Mouse (Mus musculus) gastrocnemius, postnatal 36 days (tissue): ENCODE results near the gene Krt26. TPM values are rescaled to one million over a fixed set of nuclear protein-coding genes. Genes with fewer than 3 reads are reported as not detected.

Experiments
- DNase-seq, 2 experiments: peaks; one replicate each; pipeline ENCODE4 v3.0.0; 2022
- intact Hi-C: fragments of 180-260 bp; cut with DNase I; formaldehyde crosslinking; loops from one replicate; pipeline ENCODE4 v1.15.1; 2025
- long read RNA-seq, 2 experiments: library from polyadenylated mRNA; stranded (forward); transcript quantifications; one replicate each; pipeline ENCODE4 v2.0.0; 2021
- total RNA-seq, 2 experiments: library from RNA; stranded (reverse); gene quantifications; 2 replicates each; pipeline ENCODE4 v1.2.3; 2021

Krt26 gene
- total RNA-seq = not detected
- long read RNA-seq, experiment 1 = 0 reads
- long read RNA-seq, experiment 2 = 0 reads

DNA sequence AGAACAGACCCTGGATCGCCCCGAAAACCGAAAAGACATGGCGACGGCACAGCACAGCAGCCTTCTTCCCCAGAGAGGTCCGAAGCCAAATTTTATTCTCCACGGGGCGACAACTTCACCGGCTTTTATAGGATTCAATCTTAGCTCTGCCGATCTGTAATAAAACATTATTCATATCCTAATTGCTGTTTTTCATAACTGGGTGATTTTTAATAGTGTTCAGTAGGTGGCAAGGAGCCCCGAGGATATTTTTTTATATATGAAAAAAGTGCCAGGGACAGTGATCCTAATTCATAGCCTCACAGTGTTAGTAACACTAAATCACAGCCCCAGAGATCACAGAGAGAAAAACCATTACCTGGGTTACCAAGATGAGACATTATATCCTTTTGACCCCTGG is at the start of gene Krt26:
Gene Krt26, minus strand, starts transcription at position 101 of the 400 bp plus-strand sequence.
- no peak for DNase-seq
- intact Hi-C loops = no loop called here

DNA sequence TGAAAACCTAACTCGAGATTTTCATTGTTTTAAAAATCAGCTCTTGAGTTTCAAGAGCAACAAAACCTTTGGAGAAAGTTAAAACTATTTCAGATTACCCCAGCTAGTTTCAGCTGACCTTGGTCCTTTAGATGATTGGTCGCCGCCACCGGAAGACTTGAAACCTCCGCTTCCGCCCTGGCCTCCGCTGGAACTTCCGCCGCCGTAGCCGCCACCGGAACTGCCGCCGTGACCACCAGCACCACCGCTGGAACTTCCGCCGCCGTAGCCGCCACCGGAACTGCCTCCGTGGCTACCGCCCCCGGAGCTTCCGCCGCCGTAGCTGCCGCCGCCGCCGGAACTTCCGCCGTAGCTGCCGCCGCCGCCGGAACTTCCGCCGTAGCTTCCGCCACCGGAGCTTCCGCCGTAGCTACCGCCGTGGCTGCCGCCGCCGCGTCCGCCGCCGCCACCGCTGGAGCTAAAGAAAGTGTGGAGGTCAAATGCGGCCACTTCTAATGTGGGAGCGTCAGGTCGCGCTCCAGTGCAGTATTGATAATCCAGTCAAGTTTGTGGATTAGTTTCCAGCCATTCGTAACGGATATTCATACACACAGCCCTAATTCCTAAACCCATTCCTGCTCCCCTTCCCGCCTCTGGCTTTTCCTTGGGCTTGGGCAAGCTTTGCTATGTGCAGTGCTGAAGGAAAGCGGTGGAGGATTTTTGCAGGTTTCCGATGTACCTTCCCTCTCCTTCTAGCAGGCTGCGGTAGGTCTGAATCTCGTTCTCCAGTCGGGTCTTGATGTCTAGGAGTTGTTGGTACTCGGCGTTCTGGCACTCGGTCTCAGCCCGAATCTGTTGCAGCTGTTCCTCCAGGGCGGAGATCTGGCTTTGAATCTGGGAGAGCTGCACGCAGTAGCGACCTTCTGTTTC is 48.3 kb upstream of the Krt26 start:
- intact Hi-C loops = loop anchor here (10.0 kb wide), 1 partner anchor 189 kb away; no protein-coding TSS in a partner anchor
- peak; percentile 83 to 89 for DNase-seq

DNA sequence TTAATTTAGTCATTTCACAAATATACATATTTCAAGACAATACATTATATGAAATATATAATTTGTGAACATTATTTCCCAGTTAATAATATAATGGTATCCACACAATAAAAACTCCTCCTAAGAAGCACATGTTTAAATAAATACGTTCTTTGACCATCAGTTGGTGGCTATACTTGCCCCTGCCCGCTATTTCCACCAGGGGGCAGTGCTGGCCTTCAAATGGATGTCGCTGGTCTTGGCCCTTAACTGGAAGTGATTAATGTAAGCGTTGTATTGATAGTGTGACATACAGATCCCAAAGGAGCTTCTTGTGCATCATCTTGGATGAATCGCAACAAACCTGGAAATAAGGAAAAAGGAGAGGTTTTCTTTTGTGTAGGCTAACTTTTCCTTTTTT is 41.8 kb upstream of the Krt26 start:
- DNase-seq = peak; percentile 51 to 60
- intact Hi-C loops = loop anchor here (10.0 kb wide), 1 partner anchor 905 kb away; no protein-coding TSS in a partner anchor

DNA sequence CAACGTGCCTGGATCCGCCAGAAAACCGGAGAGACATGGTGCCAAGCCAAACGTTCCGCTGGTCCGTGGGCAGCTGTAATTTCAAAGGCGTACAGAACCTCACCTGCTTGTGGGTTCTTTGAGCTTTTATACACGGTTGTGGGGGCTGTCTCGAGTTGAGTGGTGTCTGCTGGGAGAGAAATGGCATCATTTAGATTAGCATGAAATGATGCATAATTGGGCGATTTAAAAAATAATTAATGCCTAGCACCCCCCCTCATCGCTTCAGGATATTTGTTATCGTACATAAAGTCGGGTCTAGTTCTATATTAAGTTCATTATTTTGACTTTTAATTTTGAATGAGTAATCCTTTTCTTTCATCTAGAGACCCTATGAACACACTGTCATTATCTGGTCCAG is 37.0 kb upstream of the Krt26 start, which contains the start of gene Krt28:
Gene Krt28, minus strand, starts transcription at position 101 of the 400 bp plus-strand sequence.
- no peak for DNase-seq
- intact Hi-C loops = loop anchor here (10.0 kb wide), 1 partner anchor 910 kb away; no protein-coding TSS in a partner anchor

DNA sequence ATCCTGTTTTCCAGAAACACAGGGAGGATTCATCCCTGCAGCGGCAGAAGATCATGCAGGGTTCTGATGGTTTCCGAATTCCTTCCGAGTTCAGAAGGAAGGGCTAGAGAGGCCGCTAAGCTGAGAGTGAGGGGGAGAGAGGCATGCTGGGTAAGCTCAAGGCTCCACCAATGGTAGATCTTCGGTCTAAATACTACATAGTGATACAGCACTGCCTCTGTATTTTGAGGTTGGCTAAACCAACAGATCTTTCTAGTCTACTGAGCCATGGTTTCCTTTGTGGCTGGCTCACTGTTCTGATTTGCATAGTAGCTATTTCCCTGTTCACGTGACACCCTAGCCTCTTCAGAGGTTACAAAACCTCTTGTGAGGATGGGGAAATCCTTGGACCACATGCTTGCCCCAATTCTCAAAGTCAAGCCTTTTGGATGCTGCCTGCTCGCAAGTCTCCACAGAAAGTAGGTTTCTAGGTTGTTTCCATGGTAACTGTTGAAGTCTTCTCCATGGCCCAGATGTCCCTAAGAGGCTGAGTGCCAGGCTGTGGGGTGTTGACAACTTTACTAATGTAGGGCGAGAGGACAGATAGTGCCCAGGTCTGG is 32.2 kb upstream of the Krt26 start:
- intact Hi-C loops = loop anchor here (10.0 kb wide), 1 partner anchor 915 kb away; no protein-coding TSS in a partner anchor

DNA sequence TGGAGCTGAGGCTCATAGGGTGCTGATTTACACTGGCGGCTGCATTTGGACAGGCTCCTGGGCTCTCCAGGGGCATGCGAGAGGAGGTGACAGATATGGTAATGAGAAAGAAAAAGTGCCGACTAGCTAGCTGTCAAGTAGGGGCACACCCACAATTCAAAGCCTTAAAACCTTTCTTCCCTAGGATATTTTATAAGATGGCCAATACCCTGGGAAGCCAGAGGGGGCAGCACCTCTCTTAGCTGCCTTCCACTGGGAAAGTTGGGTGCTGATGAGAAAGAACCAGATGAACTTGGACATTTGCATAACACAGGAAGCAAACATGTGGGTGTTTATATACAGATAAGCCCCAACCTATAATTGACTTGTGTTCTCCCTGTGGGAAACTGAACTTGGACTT is 31.5 kb upstream of the Krt26 start:
- DNase-seq = no peak
- intact Hi-C loops = no loop called here

More for the DNA sequence above, 32.2 kb upstream of the Krt26 start:
- no peak for DNase-seq

DNA sequence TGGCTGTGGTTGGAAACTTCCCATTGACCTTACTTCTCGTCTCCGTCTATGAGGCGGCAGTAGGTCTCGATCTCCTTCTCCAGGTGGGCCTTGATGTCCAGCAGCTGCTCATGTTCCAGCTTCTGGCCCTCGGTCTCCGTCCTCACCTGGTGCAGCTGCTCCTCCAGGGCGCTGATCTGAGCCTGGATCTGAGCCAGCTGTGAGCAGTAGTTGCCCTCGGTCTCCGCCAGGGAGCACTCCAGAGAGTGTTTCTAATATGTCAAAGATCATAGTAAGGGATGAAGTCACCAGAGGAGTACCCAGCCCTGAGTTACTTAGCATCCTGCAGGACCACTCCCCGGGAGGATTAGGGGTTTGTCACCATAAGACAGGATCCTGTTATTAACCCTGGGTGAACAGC is 29.0 kb upstream of the Krt26 start:
- DNase-seq = no peak
- intact Hi-C loops = no loop called here

DNA sequence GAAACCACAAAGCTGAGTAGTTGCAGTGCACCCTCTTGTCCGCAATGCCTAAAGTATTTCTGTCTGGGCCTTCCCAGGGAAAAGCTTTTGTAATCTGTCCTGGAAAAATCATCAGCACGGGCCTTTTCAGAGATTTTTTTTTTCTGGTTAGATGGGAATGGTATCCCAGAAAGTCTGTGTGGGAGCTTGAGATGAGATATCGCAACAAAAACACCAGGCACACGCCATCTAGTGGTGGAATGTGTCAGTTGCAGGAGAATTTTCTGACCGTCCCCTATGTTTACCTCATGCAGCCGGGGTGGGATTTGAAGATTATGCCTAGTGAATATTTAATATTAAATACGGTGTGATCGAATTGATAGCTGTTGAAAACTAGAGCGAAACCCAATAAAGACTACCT is 26.6 kb upstream of the Krt26 start:
- no peak for DNase-seq

DNA sequence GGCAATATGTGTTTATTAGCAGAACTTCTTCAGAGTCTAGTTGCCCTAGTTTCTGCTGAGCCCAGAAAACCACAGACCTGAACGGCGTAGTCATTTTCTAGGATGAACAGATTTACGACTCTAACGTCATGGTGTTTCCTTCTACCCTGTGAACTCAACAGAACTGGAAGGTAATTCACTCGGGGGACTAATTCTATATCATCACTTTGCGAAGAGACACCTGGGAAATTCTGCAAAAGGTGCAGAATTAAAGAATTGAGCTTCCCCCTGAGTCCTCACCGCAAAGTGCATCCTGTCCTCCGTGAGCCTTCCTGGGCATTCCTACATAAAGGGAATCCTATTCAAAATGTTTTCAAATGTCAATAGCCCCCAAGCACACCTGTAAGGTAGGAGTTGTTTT is 23.7 kb upstream of the Krt26 start:
- intact Hi-C loops = no loop called here
- no peak for DNase-seq

More for the DNA sequence above, 26.6 kb upstream of the Krt26 start:
- intact Hi-C loops = no loop called here

DNA sequence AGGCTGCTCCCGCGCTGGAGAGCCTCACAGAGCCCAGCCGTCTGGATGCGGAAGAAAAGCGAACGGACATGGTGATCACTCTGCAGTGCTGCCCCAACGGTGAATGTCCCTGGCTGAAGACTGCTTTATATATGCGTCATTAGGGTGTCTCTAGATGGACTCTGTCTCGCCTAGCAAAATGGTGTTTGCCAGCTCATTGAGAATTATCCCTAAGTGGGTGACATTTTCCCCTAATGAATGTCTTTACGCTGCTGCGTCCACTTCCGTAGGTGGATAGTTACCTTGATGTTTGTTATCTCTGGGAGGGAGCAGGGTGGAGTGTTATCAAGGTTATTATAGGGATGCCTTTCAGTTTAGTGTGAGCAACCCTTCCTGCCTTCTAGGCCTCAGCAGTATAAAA is 13.2 kb upstream of the Krt26 start, which contains the start of gene Krt27:
Gene Krt27, minus strand, starts transcription at position 101 of the 400 bp plus-strand sequence.
- DNase-seq = no peak
- intact Hi-C loops = no loop called here

DNA sequence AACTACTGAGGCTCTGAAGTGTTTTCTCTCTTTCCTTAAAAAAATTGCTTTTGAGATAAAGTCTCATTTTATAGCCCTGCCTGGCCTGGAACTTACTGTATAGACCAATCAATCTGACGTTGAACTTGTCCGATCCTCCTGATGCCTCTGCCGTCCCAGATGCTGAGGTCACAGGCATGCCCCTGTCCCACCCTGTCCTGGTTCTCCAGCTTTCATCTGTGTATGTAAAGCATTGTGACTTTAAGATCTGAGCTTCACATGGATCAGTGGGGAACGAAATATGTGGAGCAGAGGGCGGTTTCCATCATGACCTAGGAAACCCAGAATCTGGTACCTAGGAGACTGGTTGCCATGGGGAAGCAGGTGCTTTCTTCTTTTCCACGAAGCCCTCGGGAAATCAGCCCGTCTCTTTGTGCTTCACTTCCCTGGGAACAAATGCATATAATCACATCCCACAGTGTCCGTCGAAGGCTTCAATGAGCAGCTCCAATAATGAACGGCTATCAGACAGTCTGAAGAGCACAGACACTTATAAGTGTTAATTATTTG is 1.6 kb upstream of the Krt26 start:
- intact Hi-C loops = no loop called here

DNA sequence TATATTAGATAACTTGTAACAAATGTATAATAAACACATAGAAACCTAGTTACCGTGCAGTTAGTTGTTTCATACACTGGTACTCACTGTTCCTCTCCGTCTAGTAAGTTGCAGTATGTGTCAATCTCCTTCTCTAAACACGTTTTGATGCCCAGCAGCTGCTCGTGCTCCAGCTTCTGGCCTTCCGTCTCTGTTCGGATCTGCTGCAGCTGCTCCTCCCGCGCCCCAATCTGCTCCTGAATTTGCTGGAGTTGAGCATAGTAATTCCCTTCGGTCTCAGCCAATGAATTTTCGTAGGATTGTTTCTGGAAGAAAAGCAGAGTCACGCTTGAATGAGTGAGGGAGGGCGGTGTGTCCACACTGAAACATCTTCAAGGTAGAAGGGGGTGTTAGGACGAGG is 4.3 kb downstream of the Krt26 start:
- intact Hi-C loops = no loop called here
- no peak for DNase-seq

More for the DNA sequence above, 1.6 kb upstream of the Krt26 start:
- no peak for DNase-seq

DNA sequence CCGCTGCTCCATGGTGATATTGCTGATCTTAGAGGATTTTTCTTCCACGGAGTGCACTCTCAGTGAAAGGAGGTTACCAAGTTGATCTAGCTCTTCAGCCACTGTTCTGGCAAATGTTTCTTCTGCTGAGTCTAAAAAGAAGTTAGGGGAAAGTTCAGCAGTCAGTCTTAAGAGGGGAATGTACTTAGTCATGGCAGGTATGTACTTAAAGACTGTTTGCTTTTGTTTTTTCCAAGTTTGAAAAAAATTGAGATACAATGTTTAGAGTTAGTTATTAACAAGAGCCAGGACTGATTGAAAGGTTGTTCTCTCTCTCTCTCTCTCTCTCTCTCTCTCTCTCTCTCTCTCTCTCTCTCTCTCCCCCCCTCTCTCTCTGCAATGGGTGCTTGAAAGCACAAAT is 8.1 kb downstream of the Krt26 start:
- intact Hi-C loops = no loop called here
- no peak for DNase-seq

DNA sequence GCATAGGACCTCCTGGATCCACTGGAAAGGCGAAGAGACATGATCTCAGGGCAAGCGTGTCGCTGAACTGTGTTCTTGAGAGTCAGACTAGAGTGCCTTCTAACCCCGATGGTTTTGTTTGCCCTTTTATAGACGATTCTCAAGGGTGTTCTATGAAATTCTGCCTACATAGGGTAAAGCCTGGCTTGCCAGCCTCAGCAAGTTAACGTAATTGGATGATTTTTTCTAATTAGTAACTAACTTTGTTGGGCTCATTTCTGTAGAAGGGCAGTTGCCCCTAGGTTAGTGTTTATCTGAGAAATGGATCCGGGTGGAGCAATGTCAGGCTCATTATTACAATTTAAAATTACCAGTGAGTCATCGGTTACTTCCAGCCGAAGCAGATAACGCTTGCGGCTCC is 14.9 kb downstream of the Krt26 start, which contains the start of gene Krt25:
Gene Krt25, minus strand, starts transcription at position 101 of the 400 bp plus-strand sequence.
- intact Hi-C loops = no loop called here
- DNase-seq = no peak

DNA sequence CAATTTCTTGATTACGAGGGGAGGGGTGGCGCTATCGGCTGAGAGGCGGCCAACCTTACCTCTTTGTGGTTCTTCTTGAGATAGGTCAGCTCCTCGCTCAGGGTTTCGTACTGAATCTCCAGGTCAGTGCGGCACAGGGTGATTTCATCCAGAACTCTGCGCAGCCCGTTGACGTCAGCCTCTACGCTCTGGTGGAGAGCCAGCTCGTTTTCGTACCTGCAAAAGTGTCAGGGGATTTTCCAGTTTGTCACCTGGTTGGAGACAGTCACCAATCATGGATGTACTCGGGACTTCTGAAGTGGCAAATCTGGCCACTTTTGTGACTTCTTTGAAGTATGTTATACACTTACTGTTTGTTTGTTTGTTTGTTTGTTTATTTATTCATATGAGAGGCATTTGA is 16.7 kb downstream of the Krt26 start:
- intact Hi-C loops = no loop called here
- DNase-seq = no peak

DNA sequence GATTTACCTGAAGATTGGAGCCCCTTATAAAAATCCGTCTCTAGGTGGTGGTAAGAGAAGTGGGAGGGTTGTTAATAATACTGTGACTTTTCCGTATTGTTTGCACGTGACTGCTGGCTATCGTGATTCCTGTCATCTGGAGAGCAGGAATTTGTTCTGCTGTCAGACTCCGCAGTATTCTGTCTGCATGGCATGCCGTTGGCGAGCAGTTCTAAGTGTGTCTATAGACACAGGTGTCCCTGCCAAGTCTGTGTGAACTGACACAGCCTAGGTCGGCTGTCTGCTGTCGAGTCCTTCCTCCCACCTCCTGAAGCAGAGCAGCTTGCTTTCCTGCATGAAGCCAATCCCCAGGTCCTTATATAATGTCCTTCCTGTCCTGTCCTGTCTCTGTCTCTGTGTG is 18.6 kb downstream of the Krt26 start:
- no peak for DNase-seq
- intact Hi-C loops = no loop called here

DNA sequence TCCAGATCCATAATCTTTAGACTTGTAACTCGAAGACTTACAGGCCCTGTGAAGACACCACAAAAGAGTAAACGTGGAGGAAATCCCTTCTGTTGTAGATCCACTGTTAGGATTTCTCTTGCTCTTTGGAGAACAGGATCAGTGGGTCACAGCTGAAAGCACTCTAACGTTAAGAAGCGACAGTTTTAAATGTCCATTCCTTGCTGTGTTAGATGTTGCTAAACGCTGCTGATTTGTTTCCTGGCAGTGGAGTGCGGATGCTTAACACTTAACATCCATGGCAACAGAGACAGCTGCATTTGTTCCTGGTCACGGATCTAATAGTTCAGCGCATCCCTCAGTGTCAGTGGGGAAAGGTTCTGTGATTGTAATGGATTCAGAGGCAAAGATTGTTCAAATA is 21.2 kb downstream of the Krt26 start:
- no peak for DNase-seq
- intact Hi-C loops = no loop called here

DNA sequence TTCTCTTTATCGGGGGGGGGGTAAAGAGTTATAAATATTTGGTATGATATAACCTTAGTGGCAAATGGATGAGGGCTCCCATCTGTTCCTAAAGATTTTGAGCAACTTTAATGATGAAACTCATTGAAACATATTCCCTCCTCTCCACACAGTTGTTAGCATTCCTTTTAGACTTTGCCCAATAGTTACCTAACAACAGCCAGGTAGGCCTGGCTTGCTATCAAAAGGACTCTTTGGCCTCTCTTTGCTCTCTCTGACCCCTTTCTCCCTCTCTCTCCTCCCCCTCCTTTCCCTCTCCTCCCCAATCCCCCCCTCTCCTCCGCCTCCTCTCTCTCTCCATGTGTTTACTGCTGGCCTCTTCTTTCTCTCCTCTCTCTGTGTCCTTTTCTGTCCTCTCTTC is 23.2 kb downstream of the Krt26 start:
- intact Hi-C loops = no loop called here

DNA sequence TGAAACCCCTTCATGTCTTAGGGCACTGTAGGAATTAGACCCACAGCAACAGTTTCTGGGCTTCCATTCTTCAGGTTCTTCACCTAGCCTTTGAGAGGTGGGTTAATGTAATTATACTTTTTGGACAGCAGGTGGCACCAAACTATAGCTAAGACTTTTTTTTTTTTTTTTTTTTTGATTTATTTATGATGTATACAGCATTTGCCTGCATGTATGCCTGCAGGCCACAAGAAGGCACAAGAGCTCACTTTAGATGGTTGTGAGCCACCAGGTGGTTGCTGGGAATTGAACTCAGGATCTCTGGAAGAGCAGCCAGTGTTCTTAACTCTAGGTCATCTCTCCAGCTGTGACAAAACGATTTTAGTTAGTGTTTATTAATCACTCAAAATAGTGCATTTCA is 26.9 kb downstream of the Krt26 start:
- intact Hi-C loops = no loop called here
- no peak for DNase-seq

More for the DNA sequence above, 23.2 kb downstream of the Krt26 start:
- DNase-seq = no peak

DNA sequence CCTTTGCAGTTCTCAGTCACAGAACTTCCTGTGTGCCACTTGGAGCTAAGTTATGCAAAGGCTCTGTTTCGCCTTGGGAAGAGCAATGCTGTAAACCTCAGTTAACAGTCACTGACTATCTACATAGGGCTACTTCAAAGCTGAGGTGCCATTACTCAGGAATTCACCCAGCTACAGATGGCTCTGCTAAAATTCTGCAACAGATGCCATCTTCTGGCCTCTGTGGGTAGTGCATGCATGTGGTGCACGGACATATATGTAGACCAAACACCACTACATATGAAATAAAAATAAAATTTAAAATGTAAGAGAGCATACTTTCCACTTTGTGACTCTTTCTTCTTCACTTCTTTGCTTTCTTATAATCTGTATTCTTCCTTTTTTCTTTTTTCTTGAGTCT is 30.2 kb downstream of the Krt26 start:
- intact Hi-C loops = loop anchor here (5.0 kb wide), 1 partner anchor 120 kb away; no protein-coding TSS in a partner anchor
- peak; percentile 18 to 51 for DNase-seq

DNA sequence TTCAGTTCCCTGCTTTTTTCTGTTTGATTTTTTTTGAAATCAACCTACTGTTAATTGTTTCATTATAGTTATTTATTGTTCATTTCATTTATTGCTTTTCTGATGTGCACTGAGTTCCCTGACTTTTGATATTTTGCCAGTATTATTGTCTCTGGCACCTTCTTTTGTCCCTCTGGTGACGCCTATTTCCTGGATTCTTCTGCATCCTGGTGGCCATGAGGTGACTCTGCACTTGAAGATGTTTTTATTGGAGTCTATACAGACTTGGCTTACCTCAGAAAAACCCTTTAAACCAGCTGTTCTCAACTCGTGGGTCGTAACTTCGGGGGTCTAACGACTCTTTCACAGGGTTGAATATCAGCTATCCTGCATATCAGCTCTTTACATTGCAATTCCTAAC is 42.7 kb downstream of the Krt26 start:
- intact Hi-C loops = no loop called here
- DNase-seq = no peak
